Mouse (Mus musculus) embryonic facial prominence, embryonic 11.5 days (tissue): Measurements from ENCODE around the gene Adamtsl1. TPM values are rescaled to one million over a fixed set of nuclear protein-coding genes. Genes with fewer than 3 reads are reported as not detected.

Experiments
- ATAC-seq: fragments of 200-750 bp; cut with Nextera tagmentation; replicated peaks from 2 replicates; pipeline ENCODE4 v1.8.0; 2017; ENCODE audit warnings: low read depth; ENCODE audit not compliant: insufficient number of reproducible peaks, low FRiP score, low TSS enrichment
- DNase-seq: peaks from one replicate; pipeline ENCODE4 v3.0.0-alpha.2; 2015; ENCODE audit warnings: low spot score
- H3K27ac ChIP-seq: fragments of 300-500 bp; sonication (generic); replicated peaks from 2 replicates; pipeline ENCODE4 v1.5.1; 2014; ENCODE audit warnings: mild to moderate bottlenecking, low read depth, low read length, control low read depth
- H3K27me3 ChIP-seq: fragments of 300-500 bp; sonication (generic); 2 replicates; pipeline ENCODE4 v1.6.1; 2014; ENCODE audit warnings: mild to moderate bottlenecking, low read length, moderate library complexity, mixed read lengths; ENCODE audit not compliant: control insufficient read depth, insufficient read depth
- H3K36me3 ChIP-seq: fragments of 300-500 bp; sonication (generic); replicated peaks from 2 replicates; pipeline ENCODE4 v1.6.1; 2014; ENCODE audit warnings: low read depth, mild to moderate bottlenecking, low read length, moderate library complexity, mixed read lengths; ENCODE audit not compliant: control insufficient read depth, insufficient read depth
- H3K4me1 ChIP-seq: fragments of 300-500 bp; sonication (generic); 2 replicates; pipeline ENCODE4 v1.6.1; 2014; ENCODE audit warnings: low read length, mixed read lengths; ENCODE audit not compliant: control insufficient read depth, insufficient read depth
- H3K4me2 ChIP-seq: fragments of 300-500 bp; sonication (generic); 2 replicates; pipeline ENCODE4 v1.6.1; 2014; ENCODE audit warnings: low read depth, mild to moderate bottlenecking, control low read depth, low read length, moderate library complexity
- H3K4me3 ChIP-seq: fragments of 300-500 bp; sonication (generic); 2 replicates; pipeline ENCODE4 v1.5.1; 2014; ENCODE audit warnings: low read depth, low read length, control low read depth
- H3K9ac ChIP-seq: fragments of 300-500 bp; sonication (generic); replicated peaks from 2 replicates; pipeline ENCODE4 v1.6.1; 2014; ENCODE audit warnings: mild to moderate bottlenecking, control low read depth, low read length
- H3K9me3 ChIP-seq: fragments of 300-500 bp; sonication (generic); replicated peaks from 2 replicates; pipeline ENCODE4 v1.6.1; 2016; ENCODE audit warnings: mild to moderate bottlenecking, low read length, inconsistent platforms, mixed read lengths; ENCODE audit not compliant: control insufficient read depth
- WGBS: fragments of 180-500 bp; shearing (Covaris S2); extraction: QIAGEN DNeasy Blood & Tissue Kit; methylation state at CpG from one replicate; pipeline ENCODE4 v1.1.7; 2014; 5-methylcytosine and 5-hydroxymethylcytosine counted together
- polyA plus RNA-seq: library from polyadenylated mRNA; unstranded; fragments of >200 nt; fragmentation: Nextera tagmentation; extraction: Ambion mirVana; gene quantifications from 2 replicates; pipeline ENCODE4 v1.2.1, GENCODE M21; 2014

Gene Adamtsl1
- polyA plus RNA-seq, 1 experiment from 2014 or later, result 8.5 TPM

GRCm38 (mm10) chr4:86119067-86119466 lies 605.1 kb downstream of the Adamtsl1 start:
- H3K27ac ChIP-seq, result no peak overlapping the region
- no peak overlapping the region for H3K9ac ChIP-seq
- H3K36me3 ChIP-seq, result no peaks in the 10 kb centered on the region
- ATAC-seq (no peak), DNase-seq (no peak)
- H3K4me1 ChIP-seq, result no peaks in the 10 kb centered on the region
- H3K4me2 ChIP-seq, result no peak overlapping the region
- no peaks in the 10 kb centered on the region for H3K27me3 ChIP-seq
- no peak overlapping the region for H3K4me3 ChIP-seq
- H3K9me3 ChIP-seq, result no peaks in the 10 kb centered on the region
- 80% methylated on average over 2 of the region's 2 CpGs for WGBS

- no peak for ATAC-seq
- no peaks in the 10 kb centered on the region for H3K9me3 ChIP-seq
- H3K4me1 ChIP-seq, result no peaks in the 10 kb centered on the region
- H3K9ac ChIP-seq, result no peak overlapping the region
- no peaks in the 10 kb centered on the region for H3K27me3 ChIP-seq
- 44% methylated on average over 5 of the region's 5 CpGs for WGBS
- no peak overlapping the region for H3K4me3 ChIP-seq
- DNase-seq, result peak; percentile 39
- no peak overlapping the region for H3K4me2 ChIP-seq
- H3K27ac ChIP-seq, result no peak overlapping the region
- H3K36me3 ChIP-seq, result no peaks in the 10 kb centered on the region
Observed at GRCm38 (mm10) chr4:86122431-86122830, 608.5 kb downstream of the Adamtsl1 start.

GRCm38 (mm10) chr4:86124374-86124773 lies 610.4 kb downstream of the Adamtsl1 start:
- WGBS, result 63% methylated on average over 3 of the region's 3 CpGs
- DNase-seq, result no peak
- Histone ChIP-seq H3K27ac (no peak overlapping the region), H3K4me1 (no peaks in the 10 kb centered on the region), H3K9ac (no peak overlapping the region), H3K9me3 (no peaks in the 10 kb centered on the region), H3K4me3 (no peak overlapping the region), H3K27me3 (no peaks in the 10 kb centered on the region), H3K36me3 (no peaks in the 10 kb centered on the region), H3K4me2 (no peak overlapping the region)
- no peak for ATAC-seq

GRCm38 (mm10) chr4:86126636-86127035 lies 612.7 kb downstream of the Adamtsl1 start:
- no peaks in the 10 kb centered on the region for H3K4me1 ChIP-seq
- no peaks in the 10 kb centered on the region for H3K36me3 ChIP-seq
- no peak overlapping the region for H3K4me2 ChIP-seq
- ATAC-seq, result no peak
- no peak overlapping the region for H3K4me3 ChIP-seq
- H3K27me3 ChIP-seq, result no peaks in the 10 kb centered on the region
- no peaks in the 10 kb centered on the region for H3K9me3 ChIP-seq
- no peak for DNase-seq
- WGBS, result 64% methylated on average over 2 of the region's 2 CpGs
- H3K27ac ChIP-seq, result no peak overlapping the region
- H3K9ac ChIP-seq, result no peak overlapping the region

GRCm38 (mm10) chr4:86158551-86158950 lies 644.6 kb downstream of the Adamtsl1 start:
- Histone ChIP-seq H3K27ac (no peak overlapping the region), H3K4me3 (no peak overlapping the region), H3K36me3 (no peaks in the 10 kb centered on the region), H3K9me3 (no peaks in the 10 kb centered on the region), H3K27me3 (no peaks in the 10 kb centered on the region), H3K4me2 (no peak overlapping the region), H3K4me1 (no peaks in the 10 kb centered on the region), H3K9ac (no peak overlapping the region)
- no peak for ATAC-seq
- WGBS, result 85% methylated on average over 4 of the region's 4 CpGs
- DNase-seq, result no peak

GRCm38 (mm10) chr4:86159362-86159761 lies 645.4 kb downstream of the Adamtsl1 start:
- no peaks in the 10 kb centered on the region for H3K9me3 ChIP-seq
- H3K4me1 ChIP-seq, result no peaks in the 10 kb centered on the region
- whole genome bisulfite sequencing, result 66% methylated on average over 1 of the region's 1 CpGs
- no peaks in the 10 kb centered on the region for H3K36me3 ChIP-seq
- H3K27me3 ChIP-seq, result no peaks in the 10 kb centered on the region
- no peak overlapping the region for H3K27ac ChIP-seq
- H3K4me2 ChIP-seq, result no peak overlapping the region
- DNase-seq (no peak), ATAC-seq (no peak)
- no peak overlapping the region for H3K9ac ChIP-seq
- no peak overlapping the region for H3K4me3 ChIP-seq

- DNase-seq, result no peak
- no peak overlapping the region for H3K9ac ChIP-seq
Observed at GRCm38 (mm10) chr4:86170763-86171162, 656.8 kb downstream of the Adamtsl1 start.

GRCm38 (mm10) chr4:86171461-86171860 lies 657.5 kb downstream of the Adamtsl1 start:
- no peaks in the 10 kb centered on the region for H3K4me1 ChIP-seq
- ATAC-seq (no peak), DNase-seq (no peak)
- no peak overlapping the region for H3K4me2 ChIP-seq
- H3K9me3 ChIP-seq, result no peaks in the 10 kb centered on the region
- 67% methylated on average over 5 of the region's 5 CpGs for WGBS
- no peaks in the 10 kb centered on the region for H3K36me3 ChIP-seq
- H3K4me3 ChIP-seq, result no peak overlapping the region
- H3K9ac ChIP-seq, result no peak overlapping the region
- no peaks in the 10 kb centered on the region for H3K27me3 ChIP-seq
- H3K27ac ChIP-seq, result no peak overlapping the region

More at GRCm38 (mm10) chr4:86170763-86171162, 656.8 kb downstream of the Adamtsl1 start:
- H3K27me3 ChIP-seq, result no peaks in the 10 kb centered on the region
- H3K4me3 ChIP-seq, result no peak overlapping the region
- no peak for ATAC-seq
- no peaks in the 10 kb centered on the region for H3K4me1 ChIP-seq
- no peak overlapping the region for H3K4me2 ChIP-seq
- no peaks in the 10 kb centered on the region for H3K9me3 ChIP-seq
- H3K36me3 ChIP-seq, result no peaks in the 10 kb centered on the region
- H3K27ac ChIP-seq, result no peak overlapping the region
- 84% methylated on average over 10 of the region's 10 CpGs for WGBS
